In the genomic region with DNA sequence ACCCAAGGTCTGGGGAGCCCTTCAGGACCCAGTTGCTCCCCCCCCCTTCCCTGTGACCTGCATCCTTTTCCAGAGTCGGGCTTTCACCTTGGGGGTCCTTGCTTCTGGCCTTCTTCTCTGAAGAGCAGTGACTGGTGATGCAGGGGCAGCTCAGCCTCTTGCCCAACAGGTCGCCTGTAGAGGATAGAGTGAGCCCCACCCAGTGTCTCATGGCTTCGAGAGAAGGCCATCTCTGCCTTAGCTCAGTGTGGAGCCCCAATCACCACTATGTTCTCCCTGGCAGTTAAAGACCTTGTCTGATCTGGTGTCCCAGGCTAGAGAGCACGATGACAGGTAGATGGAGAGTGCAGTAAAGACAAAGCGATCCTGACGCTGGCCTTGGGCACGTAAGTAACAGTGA, we compare ENCODE assay signal across 13 mouse cellular contexts. TPM values are rescaled to one million over a fixed set of nuclear protein-coding genes. Genes with fewer than 3 reads are reported as not detected.
DNase-seq lines count a peak whose midpoint lies in the region; ATAC-seq and TF ChIP-seq lines count a peak whose summit lies in the region.
"Had no signal": no experiment of that assay in that cellular context is flagged by ENCODE, and none has a peak within 500 bp of the region (broad histone marks: within the 10 kb centered on the region; RNA-seq: fewer than 3 reads in every experiment).

No protein-coding gene starts in this region.

- H3K4me1 ChIP-seq in forebrain, embryonic 12.5 days = peaks cover 20% of the 10 kb centered on the region
- peaks cover 15% of the 10 kb centered on the region for H3K4me1 ChIP-seq in forebrain, embryonic 13.5 days
- peaks cover 3 to 20% of the 10 kb centered on the region in 2 experiments; a peak in 3 of 4 replicates for H3K4me1 ChIP-seq in MEL (ENCODE audit: control insufficient read depth in 1 of 2, insufficient read depth in 2 of 2, low read length in 2 of 2)
- H3K4me1 ChIP-seq in hindbrain, embryonic 16.5 days (ENCODE audit: control insufficient read depth, insufficient read depth, low read depth, low read length) = peaks cover 8% of the 10 kb centered on the region; the same call in 1 of the 2 replicates

- H3K9me3 ChIP-seq in forebrain, embryonic 12.5 days = no peaks in the 10 kb centered on the region
- H3K9me3 ChIP-seq in forebrain, embryonic 13.5 days (replicated peaks) = no peaks in the 10 kb centered on the region
- no peaks in the 10 kb centered on the region for H3K9me3 ChIP-seq in MEL (replicated peaks; ENCODE audit: insufficient read depth, low read length)
- no peaks in the 10 kb centered on the region for H3K9me3 ChIP-seq in hindbrain, embryonic 16.5 days (ENCODE audit: control insufficient read depth, low read length)
- H3K9me3 ChIP-seq: intestine, embryonic 15.5 days had no signal

- no peak for TF ChIP-seq EP300 in MEL (IDR thresholded peaks at IDR 0.05; ENCODE audit: low read depth in 1 of 2, low read length in 2 of 2)

- no peak overlapping the region for H3K4me2 ChIP-seq in forebrain, embryonic 12.5 days
- H3K4me2 ChIP-seq in forebrain, embryonic 13.5 days = no peak overlapping the region
- no peak overlapping the region for H3K4me2 ChIP-seq in hindbrain, embryonic 16.5 days (ENCODE audit: low read length)
- H3K4me2 ChIP-seq: intestine, embryonic 15.5 days had no signal

- ATAC-seq in forebrain, embryonic 12.5 days (ENCODE audit: low FRiP score) = no peak
- no peak for ATAC-seq in forebrain, embryonic 13.5 days
- ATAC-seq in hindbrain, embryonic 16.5 days = 0 out of 2 replicates have a peak, but pooled peaks have one; percentile 24
- ATAC-seq in megakaryocyte-erythroid progenitor cell, adult 5-6 weeks (replicated peaks; ENCODE audit: low FRiP score, low TSS enrichment, poor library complexity, severe bottlenecking) = peak; percentile 19; the same call in 1 of the 2 replicates
- ATAC-seq: intestine, embryonic 15.5 days; Patski had no signal

- TF ChIP-seq RAD21 in MEL (IDR thresholded peaks at IDR 0.05; ENCODE audit: low read depth, low read length) = no peak

- no peak for DNase-seq in MEL (ENCODE audit: low read depth, low spot score)
- no peak for DNase-seq in urinary bladder, postnatal 10 days (ENCODE audit: low spot score)
- no peak for DNase-seq in thymus, adult 18-20 months
- DNase-seq in adrenal gland, postnatal 25 days = no peak
- DNase-seq: cerebellum, adult 9-10 months; heart, postnatal 10 days; left cerebral cortex, postnatal 4 days had no signal

- no peak overlapping the region for H3K27ac ChIP-seq in forebrain, embryonic 12.5 days
- no peak overlapping the region for H3K27ac ChIP-seq in forebrain, embryonic 13.5 days
- peak overlapping the region; percentile 42 for H3K27ac ChIP-seq in MEL (ENCODE audit: control insufficient read depth, low read depth, low read length)
- no peak overlapping the region for H3K27ac ChIP-seq in hindbrain, embryonic 16.5 days (ENCODE audit: low read depth, low read length)
- H3K27ac ChIP-seq: intestine, embryonic 15.5 days had no signal

- H3K27me3 ChIP-seq in forebrain, embryonic 12.5 days = peaks cover 45% of the 10 kb centered on the region
- H3K27me3 ChIP-seq in forebrain, embryonic 13.5 days = peaks cover 38% of the 10 kb centered on the region
- H3K27me3 ChIP-seq in MEL (ENCODE audit: control insufficient read depth in 1 of 2, insufficient read depth in 2 of 2, low read length in 2 of 2) = no peaks in the 10 kb centered on the region
- H3K27me3 ChIP-seq in hindbrain, embryonic 16.5 days (replicated peaks; ENCODE audit: control insufficient read depth, insufficient read depth, low read length) = peaks cover 12% of the 10 kb centered on the region
- H3K27me3 ChIP-seq: Patski had no signal

- no peak for TF ChIP-seq POLR2A in MEL (IDR thresholded peaks at IDR 0.05; ENCODE audit: control insufficient read depth in 1 of 2, insufficient read depth in 1 of 2, low read depth in 1 of 2, low read length in 2 of 2, poor library complexity in 1 of 2)

- no peak for TF ChIP-seq CTCF in MEL (IDR thresholded peaks at IDR 0.05 in 2 of 3, conservative IDR thresholded peaks at IDR 0.05 in 1 of 3; ENCODE audit: control insufficient read depth in 1 of 3, insufficient read depth in 1 of 3, low read depth in 2 of 3, low read length in 3 of 3, poor library complexity in 1 of 3, severe bottlenecking in 1 of 3)

- peaks cover 25% of the 10 kb centered on the region for H3K36me3 ChIP-seq in forebrain, embryonic 12.5 days (replicated peaks)
- H3K36me3 ChIP-seq in forebrain, embryonic 13.5 days (ENCODE audit: poor library complexity, severe bottlenecking) = peaks cover 28% of the 10 kb centered on the region
- H3K36me3 ChIP-seq in MEL (ENCODE audit: control insufficient read depth in 1 of 2, insufficient read depth in 2 of 2, low read length in 2 of 2) = peaks cover 1 to 4% of the 10 kb centered on the region in 2 experiments; a peak in 2 of 4 replicates
- peaks cover 13% of the 10 kb centered on the region for H3K36me3 ChIP-seq in hindbrain, embryonic 16.5 days (ENCODE audit: control insufficient read depth, insufficient read depth, low read length)

- no peak overlapping the region for H3K4me3 ChIP-seq in forebrain, embryonic 12.5 days (replicated peaks)
- H3K4me3 ChIP-seq in forebrain, embryonic 13.5 days = no peak overlapping the region
- no peak overlapping the region for H3K4me3 ChIP-seq in MEL (ENCODE audit: control insufficient read depth in 1 of 2, insufficient read depth in 1 of 2, low read depth in 2 of 2, low read length in 2 of 2)
- no peak overlapping the region for H3K4me3 ChIP-seq in hindbrain, embryonic 16.5 days (ENCODE audit: low read length)
- H3K4me3 ChIP-seq: intestine, embryonic 15.5 days had no signal

- WGBS in forebrain, embryonic 12.5 days = 33% methylated on average over 7 of the region's 7 CpGs
- WGBS in forebrain, embryonic 13.5 days = 32% methylated on average over 7 of the region's 7 CpGs
- 37% methylated on average over 7 of the region's 7 CpGs for WGBS in hindbrain, embryonic 16.5 days

- H3K9ac ChIP-seq in forebrain, embryonic 12.5 days = 0 out of 2 replicates have a peak overlapping the region, but pooled peaks have one; percentile 25
- no peak overlapping the region for H3K9ac ChIP-seq in forebrain, embryonic 13.5 days
- H3K9ac ChIP-seq in MEL (ENCODE audit: control insufficient read depth, low read depth, low read length, poor library complexity, severe bottlenecking) = peak overlapping the region; percentile 10; the same call in 1 of the 2 replicates
- H3K9ac ChIP-seq in hindbrain, embryonic 16.5 days (ENCODE audit: low read depth, low read length) = no peak overlapping the region
- H3K9ac ChIP-seq: intestine, embryonic 15.5 days had no signal

- no peaks in the 10 kb centered on the region for H3K79me2 ChIP-seq in MEL (ENCODE audit: control insufficient read depth, insufficient read depth, low read length, poor library complexity)

RNA-seq across cellular contexts. Expression of a gene that starts 3.3 kb away (rescaled TPM):
- 0.95 and 2.0 TPM in 2 replicates for polyA plus RNA-seq in forebrain, embryonic 12.5 days (2016; fragmentation: Nextera tagmentation; extraction: Ambion mirVana)
- polyA plus RNA-seq in forebrain, embryonic 13.5 days (2015; fragmentation: Nextera tagmentation; extraction: Ambion mirVana) = 0.85 and 1.5 TPM in 2 replicates
- total RNA-seq in MEL (2012; rRNA removed) = 1.7 and 2.0 TPM in 2 replicates
- 1 to 10 TPM in 1 of 2 experiments, not detected in 1; 4.1 TPM for polyA plus RNA-seq in MEL (2012; ENCODE audit: insufficient read depth in 1 of 2, insufficient read length in 2 of 2, low read depth in 1 of 2, low replicate concordance in 2 of 2, missing spikeins in 1 of 2)
- 1.9 and 2.0 TPM in 2 replicates for polyA plus RNA-seq in hindbrain, embryonic 16.5 days (2015; fragmentation: Nextera tagmentation; extraction: Ambion mirVana)
- total RNA-seq in megakaryocyte-erythroid progenitor cell, adult 5-6 weeks (2014; fragmentation: Nextera tagmentation) = 0.47 and 0.72 TPM in 2 replicates
- total RNA-seq in megakaryocyte-erythroid progenitor cell, adult 5-6 weeks (2017) = 0.23 and 0.70 TPM in 2 replicates
- total RNA-seq in adrenal gland, postnatal 25 days (2021) = 1.2 and 1.7 TPM in 2 replicates

RNA-seq across cellular contexts. Expression of a gene that starts 16.3 kb away (rescaled TPM):
- polyA plus RNA-seq in forebrain, embryonic 12.5 days (2016; fragmentation: Nextera tagmentation; extraction: Ambion mirVana) = 90.4 and 95.7 TPM in 2 replicates
- 62.8 and 64.9 TPM in 2 replicates for polyA plus RNA-seq in forebrain, embryonic 13.5 days (2015; fragmentation: Nextera tagmentation; extraction: Ambion mirVana)
- total RNA-seq in MEL (2012; rRNA removed) = 164 and 172 TPM in 2 replicates
- polyA plus RNA-seq in MEL (2012; ENCODE audit: insufficient read depth in 1 of 2, insufficient read length in 2 of 2, low read depth in 1 of 2, low replicate concordance in 2 of 2, missing spikeins in 1 of 2) = 100 to 1,000 TPM; 122 to 234 TPM
- 43.2 and 48.7 TPM in 2 replicates for polyA plus RNA-seq in hindbrain, embryonic 16.5 days (2015; fragmentation: Nextera tagmentation; extraction: Ambion mirVana)
- 160 TPM in 2 replicates for total RNA-seq in megakaryocyte-erythroid progenitor cell, adult 5-6 weeks (2014; fragmentation: Nextera tagmentation)
- 148 and 207 TPM in 2 replicates for total RNA-seq in megakaryocyte-erythroid progenitor cell, adult 5-6 weeks (2017)
- 45.4 and 52.4 TPM in 2 replicates for total RNA-seq in adrenal gland, postnatal 25 days (2021)

RNA-seq across cellular contexts. Expression of a gene that starts 17.5 kb away (rescaled TPM):
- 27.6 and 28.5 TPM in 2 replicates for polyA plus RNA-seq in forebrain, embryonic 12.5 days (2016; fragmentation: Nextera tagmentation; extraction: Ambion mirVana)
- polyA plus RNA-seq in forebrain, embryonic 13.5 days (2015; fragmentation: Nextera tagmentation; extraction: Ambion mirVana) = 22.4 and 26.2 TPM in 2 replicates
- total RNA-seq in MEL (2012; rRNA removed) = 9.4 and 11.8 TPM in 2 replicates
- 10 to 100 TPM in 1 of 2 experiments, not detected in 1; 20.0 TPM for polyA plus RNA-seq in MEL (2012; ENCODE audit: insufficient read depth in 1 of 2, insufficient read length in 2 of 2, low read depth in 1 of 2, low replicate concordance in 2 of 2, missing spikeins in 1 of 2)
- 26.2 and 29.2 TPM in 2 replicates for polyA plus RNA-seq in hindbrain, embryonic 16.5 days (2015; fragmentation: Nextera tagmentation; extraction: Ambion mirVana)
- total RNA-seq in megakaryocyte-erythroid progenitor cell, adult 5-6 weeks (2014; fragmentation: Nextera tagmentation) = 16.9 and 31.4 TPM in 2 replicates
- 8.7 and 11.7 TPM in 2 replicates for total RNA-seq in megakaryocyte-erythroid progenitor cell, adult 5-6 weeks (2017)
- 24.1 and 29.6 TPM in 2 replicates for total RNA-seq in adrenal gland, postnatal 25 days (2021)

RNA-seq across cellular contexts. Expression of a gene that starts 36.5 kb away (rescaled TPM):
- polyA plus RNA-seq in forebrain, embryonic 12.5 days (2016; fragmentation: Nextera tagmentation; extraction: Ambion mirVana) = 2.1 and 2.4 TPM in 2 replicates
- polyA plus RNA-seq in forebrain, embryonic 13.5 days (2015; fragmentation: Nextera tagmentation; extraction: Ambion mirVana) = 1.2 and 1.6 TPM in 2 replicates
- 0.10 and 0.19 TPM in 2 replicates for total RNA-seq in MEL (2012; rRNA removed)
- 1 to 10 TPM in 1 of 2 experiments, not detected in 1; 1.8 TPM for polyA plus RNA-seq in MEL (2012; ENCODE audit: insufficient read depth in 1 of 2, insufficient read length in 2 of 2, low read depth in 1 of 2, low replicate concordance in 2 of 2, missing spikeins in 1 of 2)
- 2.2 and 2.4 TPM in 2 replicates for polyA plus RNA-seq in hindbrain, embryonic 16.5 days (2015; fragmentation: Nextera tagmentation; extraction: Ambion mirVana)
- total RNA-seq in megakaryocyte-erythroid progenitor cell, adult 5-6 weeks (2014; fragmentation: Nextera tagmentation) = not detected in 2 replicates
- total RNA-seq in megakaryocyte-erythroid progenitor cell, adult 5-6 weeks (2017) = not detected in 2 replicates
- total RNA-seq in adrenal gland, postnatal 25 days (2021) = 3.3 and 4.1 TPM in 2 replicates

RNA-seq across cellular contexts. Expression of a gene that starts 49.0 kb away (rescaled TPM):
- 7.1 and 8.2 TPM in 2 replicates for polyA plus RNA-seq in forebrain, embryonic 12.5 days (2016; fragmentation: Nextera tagmentation; extraction: Ambion mirVana)
- 6.2 and 7.6 TPM in 2 replicates for polyA plus RNA-seq in forebrain, embryonic 13.5 days (2015; fragmentation: Nextera tagmentation; extraction: Ambion mirVana)
- 1.9 and 3.2 TPM in 2 replicates for total RNA-seq in MEL (2012; rRNA removed)
- 1 to 10 TPM in 1 of 2 experiments, not detected in 1; 3.8 TPM for polyA plus RNA-seq in MEL (2012; ENCODE audit: insufficient read depth in 1 of 2, insufficient read length in 2 of 2, low read depth in 1 of 2, low replicate concordance in 2 of 2, missing spikeins in 1 of 2)
- polyA plus RNA-seq in hindbrain, embryonic 16.5 days (2015; fragmentation: Nextera tagmentation; extraction: Ambion mirVana) = 3.7 and 5.3 TPM in 2 replicates
- total RNA-seq in megakaryocyte-erythroid progenitor cell, adult 5-6 weeks (2014; fragmentation: Nextera tagmentation) = 0.55 TPM in 1 of 2 replicates, not detected in the other
- total RNA-seq in megakaryocyte-erythroid progenitor cell, adult 5-6 weeks (2017) = 0.38 and 1.2 TPM in 2 replicates
- total RNA-seq in adrenal gland, postnatal 25 days (2021) = 3.5 and 3.7 TPM in 2 replicates

Comparison
In these comparisons a context has a peak if more than half of its experiments do, and no peak if none do; other contexts are left out.
1. H3K9ac ChIP-seq: peak in forebrain, embryonic 12.5 days (single experiment) and MEL (single experiment); none in forebrain, embryonic 13.5 days (single experiment) and hindbrain, embryonic 16.5 days (single experiment).
2. ATAC-seq: peak in hindbrain, embryonic 16.5 days (single experiment) and megakaryocyte-erythroid progenitor cell, adult 5-6 weeks (single experiment); none in forebrain, embryonic 12.5 days (single experiment) and forebrain, embryonic 13.5 days (single experiment).